Mouse (Mus musculus) lung, postnatal 0 days (tissue): ENCODE measurements at regions not wholly inside any gene's neighbourhood (a gene's known extent, or its start where the extent isn't known, plus 50 kb on each side); places are given as distances from the start of the nearest gene placed in this dataset.
"Not testable (repeated sequence)": the region's sequence is repeated elsewhere in the genome, so short reads cannot be mapped to it uniquely, and the experiment has no call there.

Experiments used
- ATAC-seq: fragments of 200-750 bp; cut with Nextera tagmentation; 2 replicates; pipeline ENCODE4 v1.8.0; 2017; ENCODE audit warnings: moderate library complexity
- DNase-seq: peaks from one replicate; pipeline ENCODE4 v3.0.0-alpha.2; 2016; ENCODE audit warnings: low spot score
- H3K27ac ChIP-seq: fragments of 300-500 bp; sonication (generic); 2 replicates; pipeline ENCODE4 v1.5.1; 2014; ENCODE audit warnings: antibody characterized with exemption, mild to moderate bottlenecking, low read length, mixed read lengths
- H3K27me3 ChIP-seq: fragments of 300-500 bp; sonication (generic); replicated peaks from 2 replicates; pipeline ENCODE4 v1.6.1; 2014; ENCODE audit warnings: low read length, mixed read lengths; ENCODE audit not compliant: insufficient read depth
- H3K36me3 ChIP-seq: fragments of 300-500 bp; sonication (generic); 2 replicates; pipeline ENCODE4 v1.6.1; 2014; ENCODE audit warnings: low read length, mixed read lengths; ENCODE audit not compliant: insufficient read depth
- H3K4me1 ChIP-seq: fragments of 300-500 bp; sonication (generic); 2 replicates; pipeline ENCODE4 v1.6.1; 2014; ENCODE audit warnings: antibody characterized with exemption, low read depth, low read length, mixed read lengths; ENCODE audit not compliant: insufficient read depth
- H3K4me2 ChIP-seq: fragments of 300-500 bp; sonication (generic); replicated peaks from 2 replicates; pipeline ENCODE4 v1.6.1; 2014; ENCODE audit warnings: low read depth, mild to moderate bottlenecking, low read length, moderate library complexity, mixed read lengths
- H3K4me3 ChIP-seq: fragments of 300-500 bp; sonication (generic); 2 replicates; pipeline ENCODE4 v1.5.1; 2014; ENCODE audit warnings: low read depth, low read length
- H3K9ac ChIP-seq: fragments of 300-500 bp; sonication (generic); replicated peaks from 2 replicates; pipeline ENCODE4 v1.6.1; 2014; ENCODE audit warnings: low read depth, mild to moderate bottlenecking
- H3K9me3 ChIP-seq: fragments of 300-500 bp; sonication (generic); 2 replicates; pipeline ENCODE4 v1.6.1; 2016; ENCODE audit warnings: low read length, mixed read lengths
- CTCF ChIP-seq: IDR thresholded peaks from 2 replicates; pipeline ENCODE4 v1.5.1; 2016; ENCODE audit warnings: antibody characterized with exemption, mild to moderate bottlenecking
- EP300 ChIP-seq: IDR thresholded peaks from 2 replicates; pipeline ENCODE4 v1.6.1; 2016; ENCODE audit warnings: antibody characterized with exemption, mild to moderate bottlenecking, control low read depth
- WGBS: fragments of 180-500 bp; shearing (Covaris S2); extraction: QIAGEN DNeasy Blood & Tissue Kit; methylation state at CpG from one replicate; pipeline ENCODE4 v1.1.7; 2014; 5-methylcytosine and 5-hydroxymethylcytosine counted together

DNA sequence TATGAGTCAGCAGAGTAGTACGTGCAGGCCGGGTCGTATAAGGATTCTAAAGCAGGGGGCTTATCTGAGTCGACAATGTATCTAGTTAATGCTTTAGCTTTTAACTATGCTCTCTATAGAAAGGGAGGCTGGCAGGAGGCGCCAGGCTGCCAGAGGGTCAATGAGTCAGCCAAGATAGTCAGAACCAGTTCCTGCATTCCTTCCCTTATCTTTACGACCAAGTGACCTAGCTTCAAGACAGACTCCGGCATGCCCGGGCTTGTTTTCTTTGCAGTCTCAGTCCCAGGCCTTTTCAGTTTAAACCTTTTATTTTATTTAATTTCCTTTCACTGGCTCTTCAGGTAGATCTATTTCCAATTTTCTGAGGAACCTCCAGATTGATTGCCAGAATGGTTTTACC is 374.0 kb upstream of the Nrxn1 start:
- no peaks in the 10 kb centered on the region for H3K9me3 ChIP-seq
- H3K27ac ChIP-seq: no peak overlapping the region
- H3K4me3 ChIP-seq: no peak overlapping the region
- no peaks in the 10 kb centered on the region for H3K27me3 ChIP-seq
- H3K4me1 ChIP-seq: no peaks in the 10 kb centered on the region
- DNase-seq: no peak
- no peak overlapping the region for H3K4me2 ChIP-seq
- TF ChIP-seq EP300 (no peak), CTCF (no peak)
- no peak overlapping the region for H3K9ac ChIP-seq
- no peak for ATAC-seq
- no peaks in the 10 kb centered on the region for H3K36me3 ChIP-seq
- 73% methylated on average over 8 of the region's 8 CpGs for WGBS

DNA sequence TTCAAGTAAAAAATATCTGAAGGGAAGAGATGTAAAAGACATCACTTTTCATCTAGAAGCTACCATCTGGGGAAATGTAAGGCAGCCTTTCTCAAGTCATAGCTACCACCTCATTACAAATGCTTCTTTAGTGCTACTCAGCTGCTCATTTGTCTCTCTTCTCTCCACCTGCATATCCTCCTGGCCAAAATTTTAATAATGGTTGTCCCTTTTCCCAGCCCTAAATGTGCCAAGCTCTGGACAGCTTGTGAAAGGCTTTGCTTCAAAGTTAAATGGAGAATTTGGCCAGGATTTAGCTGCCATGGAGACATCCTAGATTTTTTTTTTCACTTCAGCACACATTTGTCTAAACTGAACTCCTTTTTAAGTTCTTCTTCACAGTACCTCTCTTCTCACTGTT is 358.8 kb upstream of the Nrxn1 start:
- no peaks in the 10 kb centered on the region for H3K36me3 ChIP-seq
- no peaks in the 10 kb centered on the region for H3K27me3 ChIP-seq
- no peak overlapping the region for H3K4me3 ChIP-seq
- H3K4me2 ChIP-seq: no peak overlapping the region
- TF ChIP-seq EP300 (no peak), CTCF (no peak)
- DNase-seq: no peak
- no peak overlapping the region for H3K27ac ChIP-seq
- ATAC-seq: no peak
- no peaks in the 10 kb centered on the region for H3K4me1 ChIP-seq
- no peaks in the 10 kb centered on the region for H3K9me3 ChIP-seq
- no peak overlapping the region for H3K9ac ChIP-seq

DNA sequence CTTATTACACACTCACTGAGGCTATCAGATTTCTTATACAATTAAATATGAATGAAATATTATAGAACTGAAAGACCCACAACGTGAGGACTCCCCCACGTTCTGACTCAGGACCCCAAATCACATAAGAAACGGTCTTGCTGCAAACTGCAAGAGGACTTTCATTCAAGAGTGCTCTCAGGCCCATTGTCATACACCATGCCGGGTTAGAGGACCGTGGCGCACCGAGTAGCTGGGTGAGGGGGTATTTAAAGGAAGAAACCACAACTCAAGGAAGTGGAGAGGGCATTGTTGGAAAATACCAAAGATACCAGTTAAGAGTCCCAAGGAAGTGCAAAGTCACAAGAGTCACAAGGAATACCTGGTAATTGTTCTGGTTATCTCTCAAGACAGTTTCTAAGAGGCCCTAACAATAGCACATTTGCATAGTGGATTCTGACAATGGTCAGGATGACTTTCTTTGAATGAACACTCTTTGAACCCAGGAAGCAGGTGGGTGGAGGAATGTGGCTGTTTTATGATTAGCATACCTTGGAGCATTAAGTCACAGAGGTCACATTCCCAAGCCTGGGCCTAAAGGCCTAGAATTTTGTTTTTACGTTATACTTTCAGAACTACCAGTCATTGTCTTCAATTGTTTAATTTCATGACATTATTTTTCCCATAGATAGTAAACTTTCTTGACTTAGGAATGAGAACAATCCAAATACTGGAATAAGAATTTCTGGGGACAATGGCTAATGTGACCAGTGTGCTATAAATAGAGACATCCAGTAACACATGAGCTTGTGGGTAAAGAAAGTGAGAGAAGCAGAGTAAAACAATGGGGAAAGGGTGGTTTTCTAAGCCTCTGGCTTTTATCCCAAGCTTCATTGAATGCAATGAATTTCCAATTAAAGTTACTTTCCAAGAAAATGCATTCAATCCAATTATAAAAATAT is 339.2 kb upstream of the Nrxn1 start:
- not testable (repeated sequence) for H3K4me3 ChIP-seq, ATAC-seq, H3K27ac ChIP-seq, H3K9me3 ChIP-seq, H3K27me3 ChIP-seq, H3K9ac ChIP-seq, DNase-seq, H3K36me3 ChIP-seq, H3K4me2 ChIP-seq, H3K4me1 ChIP-seq
- 78% methylated on average over 8 of the region's 8 CpGs for WGBS

DNA sequence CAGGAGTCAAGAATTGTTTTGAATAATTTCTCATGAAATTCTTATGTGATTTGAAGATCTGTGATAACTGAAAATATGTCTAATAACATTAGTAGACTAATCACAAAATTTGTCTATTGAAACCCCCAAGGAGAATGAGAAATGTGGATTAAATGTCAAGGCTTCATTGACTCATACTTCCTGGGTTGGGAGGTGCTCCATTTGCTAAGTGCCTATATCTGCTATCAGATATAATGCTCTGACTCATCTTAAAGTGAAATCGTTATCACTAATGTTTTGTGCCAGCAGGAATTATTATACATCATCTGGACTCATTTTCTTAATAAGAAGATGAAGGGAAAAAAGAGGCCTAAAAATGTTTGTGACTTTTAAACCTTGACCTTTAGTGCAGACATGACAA is 337.5 kb upstream of the Nrxn1 start:
- no peak for DNase-seq
- H3K9me3 ChIP-seq: no peaks in the 10 kb centered on the region
- no peak overlapping the region for H3K4me2 ChIP-seq
- 71% methylated on average over 1 of the region's 1 CpGs for whole genome bisulfite sequencing
- no peak overlapping the region for H3K27ac ChIP-seq
- ATAC-seq: no peak
- no peaks in the 10 kb centered on the region for H3K36me3 ChIP-seq
- no peaks in the 10 kb centered on the region for H3K4me1 ChIP-seq
- no peak overlapping the region for H3K4me3 ChIP-seq
- no peak overlapping the region for H3K9ac ChIP-seq
- no peaks in the 10 kb centered on the region for H3K27me3 ChIP-seq
- no peak for TF ChIP-seq CTCF

DNA sequence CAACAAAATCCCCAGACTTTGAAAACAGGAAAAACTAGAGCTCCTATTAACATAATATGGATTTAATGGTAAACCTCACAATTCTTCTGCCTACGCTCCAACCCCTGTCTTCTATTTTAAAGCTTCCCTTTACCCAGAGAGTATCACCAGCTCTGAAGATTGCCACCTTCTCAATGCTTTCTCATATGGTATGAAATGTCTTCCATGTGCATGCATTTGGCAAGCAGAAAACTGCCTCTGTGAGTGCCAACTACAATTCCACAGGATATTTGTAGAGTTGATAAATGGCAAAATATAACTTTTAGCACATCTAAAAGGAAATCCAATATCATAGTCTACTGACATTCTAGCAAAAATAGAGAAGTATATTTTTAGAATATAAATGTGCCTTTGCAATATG is 332.2 kb upstream of the Nrxn1 start:
- no peak overlapping the region for H3K4me2 ChIP-seq
- H3K36me3 ChIP-seq: no peaks in the 10 kb centered on the region
- no peaks in the 10 kb centered on the region for H3K27me3 ChIP-seq
- no peak for ATAC-seq
- H3K4me3 ChIP-seq: no peak overlapping the region
- no peak for DNase-seq
- no peak overlapping the region for H3K27ac ChIP-seq
- no peak overlapping the region for H3K9ac ChIP-seq
- no peak for TF ChIP-seq EP300
- no peak for TF ChIP-seq CTCF
- H3K4me1 ChIP-seq: no peaks in the 10 kb centered on the region
- H3K9me3 ChIP-seq: no peaks in the 10 kb centered on the region
- 91% methylated on average over 1 of the region's 1 CpGs for WGBS

DNA sequence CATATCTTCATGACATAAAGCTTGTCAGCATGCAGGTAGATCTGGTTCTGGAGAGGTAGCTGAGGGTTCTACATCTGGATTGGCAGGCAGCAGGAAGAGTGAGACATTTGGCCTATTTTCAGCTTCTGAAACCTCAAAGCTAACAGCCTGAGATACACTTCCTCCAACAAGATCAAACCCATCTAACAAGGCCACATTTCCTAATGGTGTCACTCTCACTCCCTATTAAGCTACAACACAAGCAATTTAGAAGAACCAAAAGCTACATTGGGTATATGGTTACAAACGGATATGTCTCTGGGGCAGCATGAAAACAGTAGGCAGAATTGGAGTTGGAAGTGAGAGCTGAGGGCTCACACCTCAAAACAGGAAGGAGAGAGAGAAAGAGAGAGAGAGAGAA is 325.7 kb upstream of the Nrxn1 start:
- DNase-seq: no peak
- H3K4me3 ChIP-seq: no peak overlapping the region
- ATAC-seq: no peak
- no peaks in the 10 kb centered on the region for H3K4me1 ChIP-seq
- no peak overlapping the region for H3K9ac ChIP-seq
- H3K36me3 ChIP-seq: no peaks in the 10 kb centered on the region
- no peaks in the 10 kb centered on the region for H3K27me3 ChIP-seq
- H3K9me3 ChIP-seq: no peaks in the 10 kb centered on the region
- WGBS: 55% methylated on average over 1 of the region's 1 CpGs
- H3K27ac ChIP-seq: no peak overlapping the region
- no peak for TF ChIP-seq CTCF
- no peak for TF ChIP-seq EP300
- H3K4me2 ChIP-seq: no peak overlapping the region
